Mouse (Mus musculus) layer of hippocampus, adult 18-20 months (tissue): ENCODE measurements around the gene Slc10a4. TPM values are rescaled to one million over a fixed set of nuclear protein-coding genes. Genes with fewer than 3 reads are reported as not detected.
A peak's percentile ranks its signal among the peaks of the same experiment; 100 is the strongest.
"Not testable (repeated sequence)": the region's sequence is repeated elsewhere in the genome, so short reads cannot be mapped to it uniquely, and the experiment has no call there.

Source experiments
- DNase-seq, 2 experiments: peaks; one replicate each; pipeline ENCODE4 v3.0.0; 2022; ENCODE audit warnings: low spot score in 2 of 2
- long read RNA-seq: library from polyadenylated mRNA; stranded (forward); transcript quantifications from one replicate; pipeline ENCODE4 v2.0.0, GENCODE M21; 2021
- total RNA-seq, 2 experiments: library from RNA; stranded (reverse); gene quantifications; 2 replicates each; pipeline ENCODE4 v1.2.3; 2021

Gene Slc10a4
- total RNA-seq = under 1 TPM; 0.72 to 0.89 TPM
- long read RNA-seq, partial matches to known transcripts = 0 of 1 reads
- long read RNA-seq, other reads (novel, unspliced or antisense) = 0 of 1 reads

DNA sequence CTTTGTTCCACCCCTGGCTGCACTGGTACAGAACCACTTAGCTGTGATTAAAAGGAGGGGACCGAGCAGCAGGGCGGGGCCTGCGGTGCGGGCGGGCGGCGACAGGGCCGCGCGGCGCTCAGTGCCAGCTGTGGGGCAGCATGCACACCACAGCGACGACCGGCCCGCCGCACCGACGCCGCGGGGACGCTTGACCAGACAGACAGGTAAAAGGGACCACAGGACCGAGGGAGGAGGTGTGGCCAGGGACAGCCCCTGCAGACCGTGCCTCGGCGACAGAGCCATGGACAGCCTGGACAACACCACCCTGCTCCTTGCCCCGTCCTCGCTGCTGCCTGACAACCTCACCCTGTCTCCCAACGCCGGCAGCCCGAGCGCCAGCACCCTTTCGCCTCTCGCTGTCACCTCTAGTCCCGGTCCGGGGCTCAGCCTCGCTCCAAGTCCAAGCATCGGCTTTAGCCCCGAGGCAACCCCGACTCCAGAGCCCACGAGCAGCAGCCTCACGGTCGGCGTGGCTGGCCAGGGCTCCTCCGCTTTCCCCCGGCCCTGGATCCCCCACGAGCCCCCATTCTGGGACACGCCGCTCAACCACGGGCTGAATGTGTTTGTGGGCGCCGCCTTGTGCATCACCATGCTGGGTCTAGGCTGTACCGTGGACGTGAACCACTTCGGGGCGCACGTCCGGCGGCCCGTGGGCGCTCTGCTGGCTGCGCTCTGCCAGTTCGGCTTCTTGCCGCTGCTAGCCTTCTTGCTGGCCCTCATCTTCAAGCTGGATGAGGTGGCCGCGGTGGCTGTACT is at the start of gene Slc10a4:
TSS of gene Slc10a4 (plus strand) at position 100 of the 798 bp plus-strand sequence.
- no peak for DNase-seq

DNA sequence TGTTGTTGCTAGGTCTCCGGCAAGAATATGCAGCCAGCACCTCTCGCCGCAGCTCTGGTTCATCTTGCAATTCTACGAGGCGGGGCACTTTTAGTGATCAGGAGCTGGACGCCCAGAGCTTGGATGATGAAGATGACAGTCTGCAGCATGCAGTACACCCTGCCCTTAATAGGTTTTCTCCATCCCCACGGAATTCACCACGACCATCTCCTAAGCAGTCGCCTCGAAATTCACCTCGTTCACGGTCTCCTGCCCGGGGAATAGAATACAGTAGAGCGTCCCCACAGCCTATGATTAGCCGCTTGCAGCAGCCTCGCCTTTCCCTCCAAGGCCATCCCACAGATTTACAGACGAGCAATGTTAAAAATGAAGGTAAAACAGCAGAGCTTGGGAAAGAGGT is 49.4 kb upstream of the Slc10a4 start:
- no peak for DNase-seq

GRCm38 (mm10) chr5:72960096-72960495 is 46.6 kb upstream of the Slc10a4 start:
- DNase-seq = no peak

DNA sequence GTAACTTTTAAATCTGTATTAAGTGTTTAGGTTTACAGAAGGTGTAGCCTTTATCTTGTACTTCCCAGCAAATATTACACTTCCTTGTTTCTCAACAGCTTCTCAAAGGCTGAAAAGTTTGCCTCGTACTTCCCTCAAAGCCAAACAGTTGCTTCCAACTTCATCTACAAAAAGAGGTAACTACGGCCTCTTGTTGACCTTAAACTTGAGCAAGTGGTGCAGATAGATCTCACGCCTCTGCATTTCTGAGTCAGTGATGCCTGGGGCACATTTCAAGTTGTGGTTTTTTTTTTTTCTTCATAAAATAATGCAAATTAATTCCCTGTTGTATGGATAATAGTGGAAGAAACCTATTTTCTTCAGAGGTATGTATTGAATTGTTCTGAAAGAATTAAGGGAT is 41.0 kb upstream of the Slc10a4 start:
- no peak for DNase-seq

DNA sequence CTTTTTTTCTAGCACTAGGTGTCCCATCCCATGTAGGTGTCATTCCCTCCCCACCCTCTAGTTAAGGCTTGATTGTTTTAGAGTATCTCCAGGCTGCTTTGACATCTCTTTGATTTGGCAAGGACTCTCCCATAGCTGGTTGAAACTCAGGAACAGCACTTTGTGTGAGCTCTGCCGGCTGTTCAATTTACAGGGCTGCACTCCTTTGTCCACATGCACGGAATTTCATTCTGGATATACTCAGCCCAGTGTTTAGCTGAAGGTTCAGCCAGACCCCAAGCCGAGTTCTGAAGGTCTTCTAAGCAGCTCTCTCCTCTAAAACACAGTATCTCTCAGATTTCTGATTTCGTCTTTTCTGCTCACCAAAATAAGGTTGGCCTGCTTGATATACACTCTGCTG is 34.2 kb upstream of the Slc10a4 start:
- no peak for DNase-seq

GRCm38 (mm10) chr5:72972934-72973333 is 33.7 kb upstream of the Slc10a4 start:
- DNase-seq = no peak

DNA sequence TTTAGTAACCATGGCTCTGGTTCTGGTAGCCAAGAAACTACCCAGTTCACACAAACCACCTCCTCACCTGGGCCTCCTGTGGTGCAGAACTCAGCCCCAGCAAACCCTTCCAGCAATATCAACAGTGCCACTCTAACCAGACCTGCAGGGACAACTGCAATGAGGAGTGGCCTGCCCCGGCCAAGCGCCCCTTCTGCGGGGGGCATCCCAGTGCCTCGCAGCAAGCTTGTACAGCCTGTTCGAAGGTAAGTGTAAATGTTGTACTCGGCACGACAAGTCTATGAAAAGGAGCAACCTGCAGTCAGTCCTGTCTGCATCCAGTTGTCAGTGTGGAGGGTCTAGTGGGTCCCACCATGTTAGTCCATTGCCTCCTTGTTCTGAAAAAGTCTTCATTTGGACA is 32.1 kb upstream of the Slc10a4 start, which contains the start of gene Gm10135:
TSS of gene Gm10135 (minus strand) at position 101 of the 400 bp plus-strand sequence.
- DNase-seq = no peak

DNA sequence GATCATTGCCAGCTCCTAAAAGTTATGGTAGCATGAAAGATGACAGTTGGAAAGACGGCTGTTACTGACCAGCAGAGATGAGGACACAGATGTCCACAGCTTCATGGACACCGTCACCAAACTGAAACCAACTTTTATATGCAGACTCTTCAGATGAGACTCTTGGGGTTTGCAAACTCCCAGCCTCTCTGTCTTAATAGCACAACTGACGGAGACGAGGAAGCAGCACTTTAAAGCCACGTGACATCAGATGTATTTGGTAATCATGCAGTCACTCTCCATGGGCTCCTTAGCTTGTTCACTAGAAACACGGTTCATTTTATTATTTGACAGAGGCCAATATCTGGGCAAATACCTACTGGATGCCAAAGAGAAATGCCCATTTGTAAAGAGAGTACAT is 30.7 kb upstream of the Slc10a4 start:
- no peak for DNase-seq

GRCm38 (mm10) chr5:72976539-72976938 is 30.1 kb upstream of the Slc10a4 start:
- no peak for DNase-seq

DNA sequence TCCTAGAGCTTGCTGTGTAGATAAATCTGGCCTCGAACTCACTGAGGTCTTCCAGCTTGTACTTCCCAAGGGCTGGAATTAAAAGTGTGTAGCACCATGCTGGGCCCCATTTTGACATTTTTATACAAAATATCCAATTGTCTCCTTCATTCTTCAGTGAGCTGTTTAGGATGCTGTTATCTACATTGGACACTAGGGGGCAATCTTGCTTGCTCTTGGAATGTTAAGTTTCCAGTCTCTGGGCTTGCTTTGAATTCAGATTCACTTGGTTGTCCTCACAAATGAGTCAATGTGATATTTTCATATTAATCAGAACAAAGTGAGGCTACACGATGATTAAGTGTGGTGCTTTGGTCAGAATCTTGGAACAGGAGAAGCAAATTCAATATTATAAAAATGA is 22.6 kb upstream of the Slc10a4 start:
- peak in 1 of 2 experiments; percentile 58 for DNase-seq

GRCm38 (mm10) chr5:72987786-72988185 is 18.9 kb upstream of the Slc10a4 start:
- DNase-seq = no peak

GRCm38 (mm10) chr5:72989756-72990155 is 16.9 kb upstream of the Slc10a4 start:
- DNase-seq = no peak

- DNase-seq = no peak
Observed at GRCm38 (mm10) chr5:72992474-72992873, 14.2 kb upstream of the Slc10a4 start.

DNA sequence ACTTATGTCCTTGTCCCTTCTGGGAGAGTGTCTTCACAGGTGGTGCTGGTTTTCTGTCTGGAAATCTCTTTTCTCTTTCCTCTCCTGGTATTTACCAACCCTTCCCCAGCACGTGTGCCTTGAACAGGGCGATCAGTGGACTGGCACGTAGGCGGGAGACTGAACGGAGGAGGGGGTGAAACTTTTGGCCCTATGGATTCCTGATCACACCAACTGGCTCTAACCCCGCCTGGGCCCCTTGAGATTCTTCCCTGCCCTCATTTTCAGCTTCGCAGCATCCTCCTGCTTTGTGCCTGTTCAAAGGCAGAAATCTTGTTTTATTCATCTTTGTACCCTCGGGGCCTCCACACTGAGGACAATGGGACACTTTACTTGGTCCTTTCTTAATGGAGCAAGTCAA is 12.3 kb upstream of the Slc10a4 start:
- no peak for DNase-seq

DNA sequence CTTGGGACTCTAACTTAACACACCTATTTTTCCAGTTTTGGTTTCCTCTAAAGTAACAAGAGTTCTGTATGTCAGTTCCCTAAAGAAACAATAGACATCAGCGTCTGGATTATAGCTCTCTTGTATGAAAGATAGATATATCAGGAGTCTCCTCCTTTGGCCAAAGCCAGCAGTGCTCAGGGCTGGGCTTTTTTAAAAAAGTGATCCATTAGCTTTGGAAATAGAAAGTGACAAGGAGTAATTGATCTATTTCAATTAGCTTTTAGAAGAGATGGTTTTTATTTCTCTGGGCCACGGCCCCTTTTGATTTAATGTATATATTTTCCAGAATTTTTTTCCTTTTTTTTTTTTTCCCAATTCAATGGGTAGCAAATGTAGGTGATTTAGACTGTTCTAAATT is 11.8 kb upstream of the Slc10a4 start:
- DNase-seq = no peak

DNA sequence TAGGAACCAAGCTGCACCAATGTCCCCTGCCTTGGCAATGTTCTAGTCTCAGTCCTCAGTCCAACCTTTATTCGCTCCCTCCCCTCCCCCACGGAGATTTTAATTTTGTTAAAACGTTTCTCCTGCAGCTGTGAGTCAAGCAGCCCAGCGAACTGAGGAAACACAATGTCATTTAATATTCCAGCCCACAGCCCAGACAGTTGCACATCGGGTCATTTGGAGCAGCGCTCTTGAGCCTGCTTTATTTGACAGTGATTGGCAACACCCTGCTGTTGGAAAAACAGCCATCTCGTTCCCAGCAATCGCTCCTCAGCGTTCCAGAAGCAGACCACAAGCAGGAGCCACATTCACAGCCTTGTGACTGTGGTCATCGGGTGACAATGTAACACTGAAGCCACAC is 11.3 kb upstream of the Slc10a4 start:
- DNase-seq = no peak

DNA sequence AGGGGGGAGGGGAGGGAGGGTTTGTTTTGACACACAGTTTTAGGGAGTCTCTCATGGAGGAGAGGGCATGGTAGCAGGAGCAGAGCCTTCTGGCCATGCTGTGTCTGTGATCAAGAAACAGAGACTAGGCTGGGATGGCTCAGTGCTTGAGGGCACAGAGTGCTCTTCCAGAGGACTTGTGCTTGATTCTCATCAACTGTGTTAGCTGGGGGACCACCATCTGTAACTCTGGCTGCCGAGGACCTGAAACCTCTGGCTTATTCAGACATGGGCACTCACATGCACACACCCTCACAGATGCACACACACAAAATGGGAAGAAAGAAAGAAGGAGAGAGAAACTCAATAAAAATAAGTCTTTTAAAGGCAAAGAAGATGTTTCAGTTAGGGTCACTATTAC is 8.1 kb upstream of the Slc10a4 start:
- not testable (repeated sequence) for DNase-seq

DNA sequence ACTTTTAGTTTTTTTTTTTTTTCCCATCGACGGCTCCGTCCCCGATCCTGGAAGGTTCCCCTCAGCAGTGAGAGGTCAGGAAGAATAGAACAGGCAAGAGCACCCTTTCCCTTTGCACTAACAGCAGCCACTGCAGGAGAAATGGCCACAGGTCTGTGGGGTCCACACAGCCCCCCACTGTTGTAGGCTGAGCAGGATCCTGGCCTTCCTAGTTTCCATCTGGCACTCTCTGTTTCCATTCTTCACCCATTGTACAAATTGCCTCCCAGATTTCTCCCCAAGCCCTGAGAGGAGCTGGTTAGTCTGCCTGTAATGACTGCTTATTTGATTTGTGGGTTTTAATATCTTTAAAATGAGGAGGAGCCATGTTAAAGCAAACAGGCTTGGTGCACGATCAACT is 2.6 kb upstream of the Slc10a4 start:
- DNase-seq = no peak

DNA sequence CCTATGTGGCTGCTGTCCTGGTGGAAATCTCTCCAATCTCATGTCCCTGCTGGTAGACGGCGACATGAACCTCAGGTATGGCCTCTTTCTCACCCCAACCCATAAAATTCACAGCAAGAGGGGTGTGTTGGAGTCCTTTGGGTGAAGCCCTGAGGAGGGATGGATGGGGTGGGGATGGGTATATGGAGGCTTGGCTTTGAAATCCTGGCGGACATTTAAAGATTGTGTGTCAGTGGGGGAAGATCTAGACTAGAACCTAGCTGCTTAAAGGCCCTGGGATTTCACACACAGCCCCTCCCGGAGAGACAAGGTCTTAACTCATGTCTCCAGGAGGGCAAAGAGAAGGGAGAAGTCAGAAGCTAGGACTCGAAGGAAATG is 888 bp downstream of the Slc10a4 start:
- no peak for DNase-seq

- not testable (repeated sequence) for DNase-seq
Observed at GRCm38 (mm10) chr5:73008230-73008629, 1.5 kb downstream of the Slc10a4 start.

DNA sequence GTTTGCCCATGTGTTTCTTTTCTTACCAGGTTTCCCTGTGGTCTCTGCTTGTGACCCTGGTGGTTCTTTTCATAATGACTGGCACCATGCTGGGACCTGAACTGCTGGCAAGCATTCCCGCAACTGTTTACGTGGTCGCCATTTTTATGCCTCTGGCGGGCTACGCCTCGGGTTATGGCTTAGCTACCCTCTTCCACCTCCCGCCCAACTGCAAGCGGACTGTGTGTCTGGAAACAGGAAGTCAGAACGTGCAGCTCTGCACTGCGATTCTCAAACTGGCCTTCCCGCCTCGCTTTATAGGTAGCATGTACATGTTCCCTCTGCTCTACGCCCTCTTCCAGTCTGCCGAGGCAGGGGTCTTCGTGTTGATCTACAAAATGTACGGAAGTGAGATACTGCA is 5.1 kb downstream of the Slc10a4 start:
- DNase-seq = not testable (repeated sequence)

DNA sequence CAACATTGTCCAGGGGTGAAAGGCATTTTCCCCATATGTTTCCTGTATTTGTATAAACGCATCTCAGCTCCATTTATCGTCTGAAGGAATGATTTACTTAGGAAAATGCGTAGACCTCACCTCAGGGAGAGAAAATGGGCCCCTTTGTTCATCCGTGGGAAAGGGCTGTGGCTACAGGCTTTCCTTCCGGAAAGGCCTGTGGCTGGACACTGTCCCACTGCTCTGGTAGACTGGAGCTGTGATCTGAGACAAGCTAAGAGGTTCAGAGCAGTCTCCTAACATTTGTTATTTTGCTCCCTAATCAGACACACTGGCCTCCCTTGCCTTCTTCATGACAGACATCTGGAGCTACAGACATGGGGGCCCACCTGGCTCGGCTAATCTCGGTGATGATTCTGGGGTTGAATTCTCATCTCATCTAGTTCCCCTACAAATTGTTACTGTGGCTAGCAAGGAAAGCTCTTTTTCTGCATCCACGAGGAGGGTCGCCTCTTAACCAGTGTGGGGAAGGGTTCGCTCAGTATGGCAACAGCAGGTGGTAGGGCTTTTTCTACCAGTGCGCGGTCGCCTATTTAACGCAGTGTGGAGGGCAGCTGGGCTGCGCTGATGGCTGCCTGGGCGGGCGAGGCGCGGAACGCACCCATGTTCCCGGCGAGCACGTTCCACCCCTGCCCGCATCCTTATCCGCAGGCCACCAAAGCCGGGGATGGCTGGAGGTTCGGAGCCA is 6.4 kb downstream of the Slc10a4 start:
- DNase-seq = not testable (repeated sequence)
